Mouse (Mus musculus) lung, adult 10 weeks (tissue): ENCODE results near the gene Ercc4. TPM values are rescaled to one million over a fixed set of nuclear protein-coding genes. Genes with fewer than 3 reads are reported as not detected.

ENCODE experiments used
- polyA plus RNA-seq: library from polyadenylated mRNA; stranded (reverse); fragments of 350-450 nt; fragmentation: Illumina TruSeq; extraction: RNeasy Lipid Tissue Mini Kit (QIAGEN cat#74804); gene quantifications from one replicate; pipeline ENCODE4 v1.2.3, GENCODE M21; 2014; ENCODE audit warnings: low read depth, low replicate concordance; ENCODE audit not compliant: insufficient read depth

The Ercc4 gene
- 4.7 TPM for polyA plus RNA-seq

GRCm38 (mm10) chr16:13109156-13109989 is at the start of gene Ercc4:
Gene Ercc4, plus strand, starts transcription at chr16:13109684.

Other genes with a start within 250 kb of the Ercc4 start
- gene Mrtfb, start 146.8 kb downstream of the Ercc4 start, polyA plus RNA-seq: 5.4 TPM